Mouse (Mus musculus) stomach, postnatal 0 days (tissue): ENCODE results near the gene Galnt2.
A peak's percentile ranks its signal among the peaks of the same experiment; 100 is the strongest.

Experiments
- CTCF ChIP-seq: IDR thresholded peaks from 2 replicates; pipeline ENCODE4 v1.5.1; 2016; ENCODE audit warnings: antibody characterized with exemption, low read depth, mild to moderate bottlenecking, moderate library complexity
- EP300 ChIP-seq: optimal IDR thresholded peaks from 2 replicates; pipeline ENCODE3; 2016; ENCODE audit warnings: antibody characterized with exemption

GRCm38 (mm10) chr8:124379289-124379688 lies 148.1 kb downstream of the Galnt2 start:
- TF ChIP-seq CTCF: peak; percentile 34; the same call in 1 of the 2 replicates
- no peak for TF ChIP-seq EP300
